In genomic region chr6:144919750-144920149, GRCm38 (mm10) we compare ENCODE assay signal across 17 mouse cellular contexts.
DNase-seq lines count a peak whose midpoint lies in the region; ATAC-seq and TF ChIP-seq lines count a peak whose summit lies in the region.
"Had no signal": no experiment of that assay in that cellular context is flagged by ENCODE, and none has a peak within 500 bp of the region (broad histone marks: within the 10 kb centered on the region; RNA-seq: fewer than 3 reads in every experiment).

No protein-coding gene starts in this region.

- no peak for TF ChIP-seq CTCF in lung, adult 2 months (IDR thresholded peaks at IDR 0.05; ENCODE audit: insufficient read depth, low read length)

- peak overlapping the region; percentile 45; the same call in 1 of the 2 replicates for H3K27ac ChIP-seq in heart, embryonic 12.5 days (ENCODE audit: poor library complexity, severe bottlenecking)
- H3K27ac ChIP-seq in limb, embryonic 10.5 days = no peak overlapping the region
- H3K27ac ChIP-seq: embryonic facial prominence, embryonic 12.5 days; gastrocnemius, adult 2 months; limb, embryonic 13.5 days had no signal

- ATAC-seq in heart, embryonic 12.5 days (ENCODE audit: insufficient number of reproducible peaks, low FRiP score) = peak; percentile 61; the same call in 1 of the 2 replicates
- peak; percentile 43; the same call in 1 of the 2 replicates for ATAC-seq in megakaryocyte, adult 5-6 weeks (ENCODE audit: poor library complexity, severe bottlenecking)

- H3K4me1 ChIP-seq in heart, embryonic 12.5 days (replicated peaks) = peaks cover 13% of the 10 kb centered on the region
- no peaks in the 10 kb centered on the region for H3K4me1 ChIP-seq in lung, adult 2 months (ENCODE audit: control insufficient read depth, insufficient read depth, low read length)
- H3K4me1 ChIP-seq in limb, embryonic 10.5 days = no peaks in the 10 kb centered on the region

- H3K4me2 ChIP-seq in heart, embryonic 12.5 days = no peak overlapping the region
- H3K4me2 ChIP-seq: embryonic facial prominence, embryonic 12.5 days; limb, embryonic 13.5 days had no signal

- TF ChIP-seq POLR2A in lung, adult 2 months (IDR thresholded peaks at IDR 0.05; ENCODE audit: borderline replicate concordance, extremely low read depth, low read depth, low read length) = no peak

- no peak overlapping the region for H3K9ac ChIP-seq in heart, embryonic 12.5 days
- H3K9ac ChIP-seq: embryonic facial prominence, embryonic 12.5 days; limb, embryonic 13.5 days had no signal

- H3K4me3 ChIP-seq in heart, embryonic 12.5 days = no peak overlapping the region
- H3K4me3 ChIP-seq in lung, adult 2 months (replicated peaks; ENCODE audit: extremely low read depth, low read depth, low read length) = no peak overlapping the region
- H3K4me3 ChIP-seq in limb, embryonic 10.5 days = no peak overlapping the region
- H3K4me3 ChIP-seq: embryonic facial prominence, embryonic 12.5 days; gastrocnemius, adult 2 months; limb, embryonic 13.5 days had no signal

- H3K27me3 ChIP-seq in heart, embryonic 12.5 days (replicated peaks) = no peaks in the 10 kb centered on the region
- no peaks in the 10 kb centered on the region for H3K27me3 ChIP-seq in limb, embryonic 10.5 days (ENCODE audit: low read depth, poor library complexity, severe bottlenecking)
- H3K27me3 ChIP-seq: embryonic facial prominence, embryonic 12.5 days; limb, embryonic 13.5 days had no signal

- DNase-seq in heart, adult 8-10 months (ENCODE audit: low spot score) = no peak
- DNase-seq in lung, postnatal 36 days = peak; percentile 9
- DNase-seq in lung, adult 2 months = no peak
- no peak for DNase-seq in layer of hippocampus, postnatal 14 days (ENCODE audit: low spot score in 2 of 2)
- DNase-seq in left cerebral cortex, postnatal 4 days = no peak
- no peak for DNase-seq in limb, embryonic 10.5 days (ENCODE audit: low spot score)
- DNase-seq: cerebellum, adult 9-10 months; gastrocnemius, adult 2 months; kidney, postnatal 10 days; layer of hippocampus, postnatal 36 days; midbrain, embryonic 14.5 days; right cerebral cortex, adult 18-20 months; thymus, adult 2 months had no signal

- H3K9me3 ChIP-seq in heart, embryonic 12.5 days (replicated peaks) = no peaks in the 10 kb centered on the region
- H3K9me3 ChIP-seq in limb, embryonic 10.5 days (replicated peaks) = no peaks in the 10 kb centered on the region
- H3K9me3 ChIP-seq: embryonic facial prominence, embryonic 12.5 days; limb, embryonic 13.5 days had no signal

- WGBS in heart, embryonic 12.5 days = 22% methylated on average over 5 of the region's 5 CpGs
- 20% methylated on average over 5 of the region's 5 CpGs for WGBS in lung, adult 2 months
- 61% methylated on average over 5 of the region's 5 CpGs for WGBS in limb, embryonic 10.5 days

- intact Hi-C loops in left cerebral cortex, postnatal 4 days (cut with DNase I) = no loop called here

- no peaks in the 10 kb centered on the region for H3K36me3 ChIP-seq in heart, embryonic 12.5 days
- no peaks in the 10 kb centered on the region for H3K36me3 ChIP-seq in limb, embryonic 10.5 days
- H3K36me3 ChIP-seq: embryonic facial prominence, embryonic 12.5 days; limb, embryonic 13.5 days had no signal
